Mouse (Mus musculus) thymus, adult 2 months (tissue): ENCODE data around the gene Ddx6. TPM values are rescaled to one million over a fixed set of nuclear protein-coding genes. Genes with fewer than 3 reads are reported as not detected.
A peak's percentile ranks its signal among the peaks of the same experiment; 100 is the strongest.

Experiments used
- DNase-seq: peaks from one replicate; pipeline ENCODE4 v3.0.0; 2021
- H3K27ac ChIP-seq: fragments of 200-500 bp; 2 replicates; pipeline ENCODE4 v1.5.1; 2012; ENCODE audit warnings: low read length, control low read depth; ENCODE audit not compliant: control insufficient read depth, insufficient read depth
- H3K27me3 ChIP-seq: fragments of 200-500 bp; 2 replicates; pipeline ENCODE4 v1.6.1; 2012; ENCODE audit warnings: mild to moderate bottlenecking, low read length, moderate library complexity, mixed read lengths; ENCODE audit not compliant: control insufficient read depth, insufficient read depth
- H3K36me3 ChIP-seq: fragments of 200-500 bp; 2 replicates; pipeline ENCODE4 v1.6.1; 2012; ENCODE audit warnings: mild to moderate bottlenecking, low read length, moderate library complexity; ENCODE audit not compliant: control insufficient read depth, insufficient read depth
- H3K4me1 ChIP-seq: fragments of 200-500 bp; replicated peaks from 2 replicates; pipeline ENCODE4 v1.6.1; 2012; ENCODE audit warnings: low read length; ENCODE audit not compliant: control insufficient read depth, insufficient read depth
- H3K4me3 ChIP-seq: fragments of 200-500 bp; 2 replicates; pipeline ENCODE4 v1.5.1; 2012; ENCODE audit warnings: mild to moderate bottlenecking, low read length, control low read depth, moderate library complexity; ENCODE audit not compliant: control insufficient read depth, insufficient read depth
- CTCF ChIP-seq: fragments of 200-500 bp; IDR thresholded peaks from 2 replicates; pipeline ENCODE4 v1.5.1; 2012; ENCODE audit warnings: mild to moderate bottlenecking, control low read depth, low read length, moderate library complexity, borderline replicate concordance; ENCODE audit not compliant: control insufficient read depth, poor library complexity, insufficient read depth; ENCODE audit errors: extremely low read depth
- POLR2A ChIP-seq: fragments of 200-500 bp; IDR thresholded peaks from 2 replicates; pipeline ENCODE4 v1.6.1; 2012; ENCODE audit warnings: mild to moderate bottlenecking, low read length, control low read depth, moderate library complexity; ENCODE audit not compliant: control insufficient read depth, poor library complexity, insufficient read depth; ENCODE audit errors: extremely low read depth
- WGBS: fragments of 180-500 bp; shearing (Covaris S2); methylation state at CpG from one replicate; pipeline ENCODE4 v1.1.7; 2018; 5-methylcytosine and 5-hydroxymethylcytosine counted together
- polyA plus RNA-seq: library from polyadenylated mRNA; depleted of rRNA; stranded (reverse); fragments of >200 nt; gene quantifications from 2 replicates; pipeline ENCODE4 v1.2.3, GENCODE M21; 2012

Ddx6 gene
- polyA plus RNA-seq, 1 experiment: 29.2 TPM

GRCm38 (mm10) chr9:44582390-44582789, 22.3 kb upstream of the Ddx6 start:
- Histone ChIP-seq H3K27me3 (no peaks in the 10 kb centered on the region), H3K27ac (no peak overlapping the region; the same call in 1 of the 2 replicates), H3K4me1 (peaks cover 27% of the 10 kb centered on the region), H3K36me3 (no peaks in the 10 kb centered on the region), H3K4me3 (no peak overlapping the region)
- 23% methylated on average over 16 of the region's 16 CpGs for WGBS
- TF ChIP-seq CTCF (no peak), POLR2A (no peak)
- peak; percentile 18 for DNase-seq

GRCm38 (mm10) chr9:44586640-44587261, 17.9 kb upstream of the Ddx6 start:
- Histone ChIP-seq H3K27ac (no peak overlapping the region), H3K4me3 (no peak overlapping the region), H3K27me3 (no peaks in the 10 kb centered on the region), H3K4me1 (peaks cover 9% of the 10 kb centered on the region), H3K36me3 (no peaks in the 10 kb centered on the region)
- WGBS: 94% methylated on average over 8 of the region's 8 CpGs
- DNase-seq: no peak
- TF ChIP-seq POLR2A (no peak), CTCF (no peak)

GRCm38 (mm10) chr9:44587262-44588160, 17.2 kb upstream of the Ddx6 start:
- WGBS: 74% methylated on average over 9 of the region's 9 CpGs
- no peak overlapping the region for H3K27ac ChIP-seq
- no peak for DNase-seq
- H3K4me3 ChIP-seq: no peak overlapping the region
- TF ChIP-seq CTCF (no peak), POLR2A (no peak)
- H3K36me3 ChIP-seq: no peaks in the 10 kb centered on the region
- no peaks in the 10 kb centered on the region for H3K27me3 ChIP-seq
- H3K4me1 ChIP-seq: peaks cover 5% of the 10 kb centered on the region

- DNase-seq: no peak
- Histone ChIP-seq H3K4me3 (no peak overlapping the region), H3K4me1 (no peaks in the 10 kb centered on the region; the same call in 1 of the 2 replicates), H3K27ac (no peak overlapping the region), H3K27me3 (no peaks in the 10 kb centered on the region), H3K36me3 (no peaks in the 10 kb centered on the region)
- 89% methylated on average over 9 of the region's 9 CpGs for WGBS
- TF ChIP-seq CTCF (no peak), POLR2A (no peak)
These were observed 16.1 kb upstream of the Ddx6 start for GRCm38 (mm10) chr9:44588605-44589004.

GRCm38 (mm10) chr9:44589095-44589494, 15.6 kb upstream of the Ddx6 start:
- no peaks in the 10 kb centered on the region for H3K27me3 ChIP-seq
- no peaks in the 10 kb centered on the region for H3K36me3 ChIP-seq
- H3K4me1 ChIP-seq: no peaks in the 10 kb centered on the region; the same call in 1 of the 2 replicates
- no peak overlapping the region for H3K27ac ChIP-seq
- H3K4me3 ChIP-seq: no peak overlapping the region
- DNase-seq: no peak
- no peak for TF ChIP-seq POLR2A
- TF ChIP-seq CTCF: no peak

GRCm38 (mm10) chr9:44590969-44591368, 13.7 kb upstream of the Ddx6 start:
- no peak overlapping the region for H3K27ac ChIP-seq
- TF ChIP-seq POLR2A (no peak), CTCF (no peak)
- H3K36me3 ChIP-seq: no peaks in the 10 kb centered on the region
- H3K27me3 ChIP-seq: no peaks in the 10 kb centered on the region
- H3K4me3 ChIP-seq: no peak overlapping the region
- no peaks in the 10 kb centered on the region; the same call in 1 of the 2 replicates for H3K4me1 ChIP-seq
- 92% methylated on average over 2 of the region's 2 CpGs for WGBS
- no peak for DNase-seq
